Mouse (Mus musculus): ENCODE measurements around the gene Fat1.

GRCm38 (mm10) chr8:45064197-45064869, 129.1 kb downstream of the Fat1 start:
- no peak for TF ChIP-seq POLR2A (IDR thresholded peaks at IDR 0.05; ENCODE audit: extremely low read depth, insufficient read depth, low read length)
- no peak for TF ChIP-seq CTCF (IDR thresholded peaks at IDR 0.05; ENCODE audit: low read depth, low read length)

Measured in liver, adult 2 months (tissue).